Mouse (Mus musculus) ES-E14 (cell line): ENCODE measurements around the gene Dtd1. TPM values are rescaled to one million over a fixed set of nuclear protein-coding genes. Genes with fewer than 3 reads are reported as not detected.

ENCODE experiments used
- DNase-seq: peaks from one replicate; pipeline ENCODE4 v3.0.0-alpha.2; 2013; ENCODE audit warnings: low read depth, low spot score
- H3K27ac ChIP-seq: 2 replicates; pipeline ENCODE4 v1.5.1; 2012; ENCODE audit warnings: low read depth, mild to moderate bottlenecking, low read length, moderate library complexity, mixed read lengths; ENCODE audit not compliant: poor library complexity, insufficient read depth, severe bottlenecking
- H3K36me3 ChIP-seq: 2 replicates; pipeline ENCODE4 v1.6.1; 2012; ENCODE audit warnings: mild to moderate bottlenecking, low read length, moderate library complexity, mixed read lengths; ENCODE audit not compliant: control insufficient read depth, poor library complexity, insufficient read depth, severe bottlenecking
- H3K4me1 ChIP-seq, 2 experiments: fragments of 150-350 bp in 1 of 2; sonication (generic) in 1 of 2; 2 replicates each; pipeline ENCODE4 v1.6.1; 2012; ENCODE audit warnings: low read length in 2 of 2, mild to moderate bottlenecking in 1 of 2, mixed read lengths in 1 of 2; ENCODE audit not compliant: control insufficient read depth in 2 of 2, insufficient read depth in 2 of 2, poor library complexity in 1 of 2
- H3K4me3 ChIP-seq, 2 experiments: fragments of 150-350 bp in 1 of 2; sonication (generic) in 1 of 2; 2 replicates each; pipeline ENCODE4 v1.5.1; 2012; ENCODE audit warnings: low read length in 2 of 2, low read depth in 1 of 2, mild to moderate bottlenecking in 1 of 2, mixed read lengths in 1 of 2; ENCODE audit not compliant: insufficient read depth in 1 of 2, poor library complexity in 1 of 2, severe bottlenecking in 1 of 2
- H3K9ac ChIP-seq: 2 replicates; pipeline ENCODE4 v1.6.1; 2012; ENCODE audit warnings: low read depth, mild to moderate bottlenecking, low read length, mixed read lengths; ENCODE audit not compliant: poor library complexity, insufficient read depth, severe bottlenecking
- H3K9me3 ChIP-seq: fragments of 150-350 bp; sonication (generic); 2 replicates; pipeline ENCODE4 v1.6.1; 2012; ENCODE audit warnings: low read depth, mild to moderate bottlenecking, low read length; ENCODE audit not compliant: control insufficient read depth, insufficient read depth
- CHD2 ChIP-seq: IDR thresholded peaks from 2 replicates; pipeline ENCODE4 v1.6.1; 2014; ENCODE audit warnings: mild to moderate bottlenecking, low read depth, low read length, inconsistent platforms
- HCFC1 ChIP-seq: IDR thresholded peaks from 2 replicates; pipeline ENCODE4 v1.6.1; 2012; ENCODE audit warnings: low read length, inconsistent platforms, borderline replicate concordance; ENCODE audit not compliant: insufficient read depth
- MAFK ChIP-seq: IDR thresholded peaks from 2 replicates; pipeline ENCODE4 v1.6.1; 2014; ENCODE audit warnings: mild to moderate bottlenecking, low read depth, low read length, inconsistent platforms; ENCODE audit not compliant: insufficient read depth
- ZC3H11A ChIP-seq: IDR thresholded peaks from 2 replicates; pipeline ENCODE4 v1.6.1; 2012; ENCODE audit warnings: low read depth, mild to moderate bottlenecking, inconsistent platforms, low read length, borderline replicate concordance
- ZNF384 ChIP-seq: IDR thresholded peaks from 2 replicates; pipeline ENCODE4 v1.6.1; 2012; ENCODE audit warnings: low read depth, low read length, inconsistent platforms
- in situ Hi-C, 2 experiments: fragments of 600-800 bp; cut with MboI; formaldehyde crosslinking; loops; one replicate each; pipeline ENCODE4 v1.15.1; 2025; ENCODE audit warnings: low sequenced_read_pairs in 2 of 2, inconsistent platforms in 1 of 2; ENCODE audit not compliant: unreplicated experiment in 2 of 2
- total RNA-seq: library from RNA; depleted of rRNA; stranded (reverse); fragments of 300-350 nt; gene quantifications from 2 replicates; pipeline ENCODE4 v1.2.3, GENCODE M21; 2012

The Dtd1 gene
- total RNA-seq, 1 experiment = 21.2 TPM

GRCm38 (mm10) chr2:144698046-144698445 lies 98.3 kb downstream of the Dtd1 start:
- no peak for DNase-seq
- Histone ChIP-seq H3K36me3 (no peaks in the 10 kb centered on the region), H3K4me1 (peaks cover 0 to 4% of the 10 kb centered on the region in 2 experiments; a peak in 1 of 4 replicates), H3K27ac (no peak overlapping the region), H3K4me3 (no peak overlapping the region), H3K9me3 (no peaks in the 10 kb centered on the region), H3K9ac (no peak overlapping the region)
- TF ChIP-seq ZC3H11A (no peak), CHD2 (no peak), HCFC1 (no peak), MAFK (no peak), ZNF384 (no peak)
- in situ Hi-C loops = no loop called here

- no peak overlapping the region for H3K27ac ChIP-seq
- H3K9me3 ChIP-seq = no peaks in the 10 kb centered on the region
- no peak overlapping the region for H3K4me3 ChIP-seq
- TF ChIP-seq ZNF384 = no peak
- no peak for TF ChIP-seq ZC3H11A
- no peak for DNase-seq
- no peaks in the 10 kb centered on the region for H3K36me3 ChIP-seq
- H3K4me1 ChIP-seq = peaks cover 0 to 4% of the 10 kb centered on the region in 2 experiments; a peak in 1 of 4 replicates
- H3K9ac ChIP-seq = no peak overlapping the region
- in situ Hi-C loops = no loop called here
Measured at GRCm38 (mm10) chr2:144700608-144701007, 100.9 kb downstream of the Dtd1 start.

GRCm38 (mm10) chr2:144701415-144702149 lies 101.9 kb downstream of the Dtd1 start:
- TF ChIP-seq CHD2 = no peak
- no peak for TF ChIP-seq MAFK
- TF ChIP-seq HCFC1 = no peak
- no peak for TF ChIP-seq ZC3H11A
- TF ChIP-seq ZNF384 = no peak
- Histone ChIP-seq H3K27ac (no peak overlapping the region), H3K4me3 (no peak overlapping the region), H3K36me3 (no peaks in the 10 kb centered on the region), H3K9ac (no peak overlapping the region), H3K9me3 (no peaks in the 10 kb centered on the region), H3K4me1 (peaks cover 0 to 4% of the 10 kb centered on the region in 2 experiments; a peak in 1 of 4 replicates)
- in situ Hi-C loops = no loop called here
- no peak for DNase-seq

GRCm38 (mm10) chr2:144709285-144709684 lies 109.6 kb downstream of the Dtd1 start:
- peaks cover 3 to 4% of the 10 kb centered on the region in 2 experiments; a peak in 2 of 4 replicates for H3K4me1 ChIP-seq
- H3K36me3 ChIP-seq = no peaks in the 10 kb centered on the region
- H3K27ac ChIP-seq = no peak overlapping the region
- in situ Hi-C loops = no loop called here
- no peak overlapping the region for H3K4me3 ChIP-seq
- no peaks in the 10 kb centered on the region for H3K9me3 ChIP-seq
- H3K9ac ChIP-seq = no peak overlapping the region
- DNase-seq = no peak
- TF ChIP-seq CHD2 (no peak), HCFC1 (no peak), MAFK (no peak), ZC3H11A (no peak), ZNF384 (no peak)

GRCm38 (mm10) chr2:144709704-144710103 lies 110.0 kb downstream of the Dtd1 start:
- H3K9ac ChIP-seq = no peak overlapping the region
- in situ Hi-C loops = no loop called here
- TF ChIP-seq ZNF384 = no peak
- no peak for TF ChIP-seq ZC3H11A
- TF ChIP-seq HCFC1 = no peak
- TF ChIP-seq MAFK = no peak
- TF ChIP-seq CHD2 = no peak
- H3K27ac ChIP-seq = no peak overlapping the region
- H3K9me3 ChIP-seq = no peaks in the 10 kb centered on the region
- H3K4me3 ChIP-seq = no peak overlapping the region
- no peak for DNase-seq
- no peaks in the 10 kb centered on the region for H3K36me3 ChIP-seq
- H3K4me1 ChIP-seq = peaks cover 5 to 7% of the 10 kb centered on the region in 2 experiments; a peak in 2 of 4 replicates
